Mouse (Mus musculus) spleen, postnatal 14 days (tissue): ENCODE data around the gene Ntm.

Experiments
- DNase-seq, 2 experiments: peaks; one replicate each; pipeline ENCODE4 v3.0.0; 2021 to 2022; ENCODE audit warnings: low spot score in 2 of 2

The Ntm gene

DNA sequence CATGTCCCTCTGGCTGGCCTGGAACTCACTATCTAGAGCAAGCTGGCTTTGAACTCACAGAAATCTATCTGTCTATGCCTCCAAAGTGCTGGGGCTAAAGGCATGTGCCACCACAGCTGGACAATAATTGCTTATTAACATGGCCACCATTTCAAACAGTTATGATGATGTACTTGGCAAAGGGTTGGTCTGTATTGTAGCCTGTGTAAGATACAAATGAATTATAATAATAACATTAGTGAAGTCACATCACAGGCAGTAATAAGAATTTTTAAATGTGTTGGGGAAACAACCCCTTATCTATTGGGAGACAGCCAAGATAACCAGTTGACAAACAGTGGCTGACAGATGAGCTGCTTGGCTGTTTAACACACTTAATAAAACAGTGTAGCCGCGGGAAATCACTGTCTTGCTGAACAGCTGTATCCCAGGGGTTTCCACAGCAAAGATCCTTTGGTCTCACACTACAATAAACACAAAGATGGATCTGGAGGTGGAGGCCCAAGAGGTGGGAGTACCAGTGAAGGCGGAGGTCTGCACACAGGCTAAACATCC lies 302.8 kb downstream of the Ntm start:
- no peak for DNase-seq

DNA sequence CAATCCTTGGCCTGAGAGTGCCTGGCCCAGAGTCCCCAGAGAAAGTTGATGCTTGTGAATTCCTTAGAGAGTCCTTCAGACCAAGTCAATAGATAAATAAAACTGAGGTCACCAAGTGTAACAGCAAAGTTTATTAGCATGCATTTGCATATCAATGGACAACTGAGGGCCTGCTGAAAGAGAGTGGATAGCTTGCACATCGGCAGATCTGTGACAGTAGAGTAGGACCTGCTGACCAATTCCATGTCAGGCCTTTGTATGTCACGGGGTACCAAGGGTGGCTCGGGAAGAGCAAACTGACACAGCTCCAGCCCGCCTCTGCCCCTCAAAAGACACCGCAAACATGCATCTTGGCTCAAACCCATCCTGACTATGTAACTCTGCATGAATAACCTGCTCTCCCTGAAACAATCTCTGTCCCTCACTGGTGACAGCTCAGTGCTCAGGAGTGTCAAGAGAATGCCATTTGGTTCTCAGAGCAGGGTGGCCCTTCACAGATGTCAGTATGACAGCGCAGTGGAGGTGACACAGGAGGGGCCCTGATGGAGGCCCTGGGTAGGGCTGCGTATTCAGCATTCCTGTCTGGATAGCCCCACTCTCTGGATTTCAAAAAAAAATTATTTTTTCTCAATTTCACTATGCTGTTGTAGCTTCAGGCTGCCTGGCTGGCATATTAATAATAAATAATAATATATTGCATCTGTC lies 305.0 kb downstream of the Ntm start:
- DNase-seq, result no peak

DNA sequence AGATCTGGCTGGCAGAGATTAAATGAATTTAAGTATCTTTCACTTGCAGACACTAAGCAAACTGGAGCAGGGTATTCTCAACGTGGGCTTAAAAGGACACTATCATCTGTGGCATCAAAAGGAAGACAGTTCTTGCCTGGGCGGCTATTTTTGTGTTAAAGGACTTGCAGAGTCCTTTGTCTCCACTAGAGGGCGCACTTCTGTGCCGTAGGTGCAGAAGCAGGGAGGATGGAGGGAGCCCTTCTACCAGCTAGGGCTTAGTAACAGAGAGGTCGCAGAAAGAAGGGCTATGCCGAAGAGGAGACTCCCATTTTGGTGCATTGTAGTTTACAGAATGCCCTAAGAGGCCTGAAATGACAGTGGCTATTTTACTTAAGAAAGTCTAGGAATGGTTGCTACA lies 308.1 kb downstream of the Ntm start:
- no peak for DNase-seq

DNA sequence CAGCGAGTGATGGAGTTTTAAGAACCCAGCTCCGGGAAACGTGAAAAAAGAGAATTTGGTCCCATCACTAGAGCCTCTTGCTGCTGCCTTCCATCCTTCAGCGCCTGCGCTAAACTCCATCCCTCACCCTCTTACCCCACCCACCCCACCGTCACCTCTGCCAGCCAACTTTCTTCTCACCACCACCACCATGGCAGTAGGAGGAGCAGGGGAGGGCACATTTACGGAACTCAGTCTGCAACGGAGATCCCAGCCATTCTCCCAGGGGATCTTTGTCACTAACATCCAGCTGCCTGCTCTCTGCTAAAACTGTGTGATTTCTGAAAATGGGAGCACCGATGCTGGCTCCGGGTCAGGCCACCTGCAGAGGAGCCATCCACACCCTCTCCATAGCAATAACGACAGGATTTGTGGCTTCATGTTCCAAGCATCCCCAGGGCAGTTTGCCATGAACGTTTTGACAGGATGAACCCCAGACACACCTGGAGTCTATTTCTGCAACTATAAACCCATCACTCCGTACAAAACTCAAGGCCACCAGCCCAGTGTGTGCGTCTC lies 309.2 kb downstream of the Ntm start:
- DNase-seq, result no peak

DNA sequence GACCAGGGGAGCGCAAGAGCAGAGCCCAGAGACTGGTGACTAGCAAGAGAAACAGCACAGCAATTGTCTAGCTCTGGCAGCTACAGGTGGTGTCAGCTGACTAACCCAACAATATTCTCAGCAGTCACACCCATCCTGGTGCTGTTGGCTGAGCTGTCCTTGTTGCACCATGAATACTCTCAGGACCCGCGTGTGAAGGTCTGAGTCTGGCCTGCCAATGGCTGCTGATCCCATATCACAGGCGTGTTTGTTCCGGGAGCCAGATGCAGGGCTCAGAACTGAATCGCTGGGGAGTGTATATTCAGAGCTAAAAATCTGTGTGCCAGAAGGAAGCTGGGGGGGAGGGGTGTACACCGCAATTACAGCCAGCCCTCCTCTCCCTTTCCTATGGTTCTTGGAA lies 310.1 kb downstream of the Ntm start:
- DNase-seq, result no peak

DNA sequence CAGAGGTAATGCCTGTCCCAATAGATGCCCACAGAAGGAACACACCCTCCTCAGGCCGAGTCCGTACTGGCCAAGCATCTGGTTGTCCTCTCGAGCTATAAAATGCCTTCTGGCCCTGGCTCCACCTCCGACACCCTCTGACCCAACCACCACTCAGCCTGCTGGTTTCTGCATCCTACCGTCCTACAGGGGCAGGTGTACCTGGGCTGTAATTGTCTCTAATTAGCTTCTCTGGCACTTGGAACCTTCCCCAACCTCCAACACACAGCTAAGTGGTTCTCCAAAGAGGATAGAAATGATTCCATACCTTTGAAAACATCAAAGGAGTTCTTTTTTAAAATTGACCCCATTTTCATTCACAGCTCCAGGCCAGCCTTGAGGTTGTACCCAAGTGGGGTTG lies 311.1 kb downstream of the Ntm start:
- no peak for DNase-seq

DNA sequence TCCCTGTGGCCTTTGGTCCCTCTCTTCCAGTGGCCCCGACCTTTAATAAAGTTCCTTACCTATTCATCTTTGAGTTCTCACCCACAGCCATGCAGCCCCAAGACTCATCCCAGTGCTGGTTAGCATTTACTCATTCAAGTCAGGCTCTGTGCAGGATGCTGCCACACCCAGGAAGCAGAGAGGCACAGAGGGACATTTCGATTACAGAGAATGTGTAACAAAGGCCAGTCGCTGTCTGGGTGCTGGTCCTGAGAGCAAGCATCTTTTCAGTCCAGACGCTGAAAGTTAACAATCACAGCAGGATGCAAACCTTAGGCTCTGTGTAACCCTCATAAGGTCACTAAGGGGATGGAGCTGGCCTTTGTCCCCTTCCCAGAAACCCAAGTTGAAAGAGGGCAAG lies 311.7 kb downstream of the Ntm start:
- DNase-seq, result no peak

DNA sequence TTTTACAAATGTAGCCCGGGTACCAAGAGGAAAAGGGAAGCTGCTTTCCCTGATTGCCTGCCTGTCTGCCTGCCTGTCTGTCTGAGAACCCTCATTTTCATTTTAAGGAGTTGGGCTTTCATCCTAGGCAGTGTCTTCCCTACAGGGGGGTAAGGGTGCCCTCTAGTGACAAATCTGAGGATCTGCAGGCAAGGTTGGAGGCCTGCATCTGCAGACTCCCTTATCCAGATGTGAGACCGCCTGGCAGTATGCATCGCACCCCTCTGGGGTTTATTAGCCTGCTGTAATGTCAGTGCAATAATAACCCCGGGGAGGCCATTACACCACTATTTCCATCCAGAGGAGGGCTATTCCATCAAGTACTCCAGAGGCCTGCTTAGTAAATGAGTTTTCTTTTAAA lies 312.3 kb downstream of the Ntm start:
- DNase-seq, result peak in 1 of 2 experiments; percentile 4

DNA sequence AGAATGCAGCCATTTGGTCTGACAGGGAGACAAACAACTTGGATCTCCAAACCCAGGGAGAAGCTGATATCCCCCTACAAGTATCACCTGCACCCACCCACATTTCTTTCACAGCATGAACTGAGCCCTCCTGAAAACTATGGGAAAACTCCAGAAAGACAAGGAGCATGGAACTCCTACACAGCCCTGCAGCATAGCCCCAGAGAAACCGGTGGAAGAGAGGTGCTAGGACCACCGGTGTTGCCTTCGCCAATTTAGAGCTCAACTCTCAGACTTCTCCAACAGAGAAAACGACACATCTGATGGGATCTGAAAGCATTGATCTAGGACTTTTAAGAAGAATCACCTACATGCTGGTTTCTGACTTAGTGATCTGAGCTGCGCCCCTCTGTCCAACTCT lies 312.7 kb downstream of the Ntm start:
- DNase-seq, result no peak

DNA sequence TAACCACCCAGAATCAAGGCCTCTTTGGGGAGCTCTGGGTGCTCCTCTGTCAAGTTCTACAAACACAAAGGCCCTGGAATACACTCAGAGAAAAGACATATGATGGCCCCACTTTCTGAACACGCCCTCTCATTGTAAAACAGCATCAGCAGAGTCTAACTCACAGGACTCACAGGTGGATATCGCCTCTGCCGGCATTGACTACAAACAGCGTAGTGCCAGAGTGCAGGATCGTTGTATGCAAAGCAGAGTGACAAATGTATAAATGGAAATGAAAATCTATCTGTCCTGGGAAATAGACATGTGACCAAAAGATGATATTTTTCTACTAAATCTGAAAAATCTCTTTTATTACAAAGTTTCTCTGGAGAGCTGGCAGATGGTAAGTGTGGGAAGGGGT lies 314.7 kb downstream of the Ntm start:
- no peak for DNase-seq

DNA sequence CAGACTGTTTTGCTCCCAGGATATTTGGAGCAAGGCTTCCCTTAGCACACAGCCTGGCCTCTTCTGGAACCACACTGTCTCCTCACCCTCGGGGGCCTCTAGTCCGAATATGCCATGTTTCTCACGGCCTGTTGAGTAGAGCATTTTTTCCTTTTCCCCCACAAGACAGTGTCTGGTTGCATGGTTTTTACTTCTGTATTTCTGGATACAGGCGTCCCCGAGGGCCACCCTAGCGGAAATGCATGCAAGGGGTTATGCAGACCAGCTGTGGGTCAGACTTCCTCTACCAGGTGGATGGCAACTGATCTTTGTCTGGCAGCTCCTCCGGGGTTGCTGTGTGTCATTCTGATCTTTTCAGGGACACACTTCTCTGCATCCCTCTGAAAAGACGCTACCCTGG lies 315.2 kb downstream of the Ntm start:
- no peak for DNase-seq

DNA sequence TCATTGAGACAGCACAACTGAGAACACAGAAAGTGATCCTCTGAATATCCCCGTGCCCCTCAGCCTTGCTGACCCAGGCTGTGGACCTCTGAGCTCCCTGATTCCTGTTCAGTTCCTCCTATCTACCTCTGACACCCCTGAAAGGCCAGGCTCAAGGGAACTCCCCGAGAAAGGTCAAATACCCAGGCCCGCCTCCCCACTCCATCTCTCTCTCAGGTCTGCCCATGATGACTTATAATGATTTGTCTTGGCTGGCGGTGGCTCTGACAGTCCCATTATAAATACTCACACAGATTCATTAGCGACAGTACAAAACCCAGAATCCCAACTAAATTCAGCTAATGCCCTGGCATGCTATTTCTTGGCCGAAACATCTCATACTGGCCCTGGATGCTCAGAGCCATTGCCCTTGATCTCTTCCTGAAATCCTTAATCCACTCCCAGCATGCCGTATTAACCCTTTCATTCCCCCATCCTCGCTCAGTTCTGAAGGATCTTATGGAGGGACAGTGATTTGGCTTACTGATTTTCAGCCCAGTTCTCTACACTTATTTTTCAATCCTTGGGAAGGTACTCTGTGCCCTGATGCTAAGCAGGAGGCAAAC lies 317.0 kb downstream of the Ntm start:
- no peak for DNase-seq

DNA sequence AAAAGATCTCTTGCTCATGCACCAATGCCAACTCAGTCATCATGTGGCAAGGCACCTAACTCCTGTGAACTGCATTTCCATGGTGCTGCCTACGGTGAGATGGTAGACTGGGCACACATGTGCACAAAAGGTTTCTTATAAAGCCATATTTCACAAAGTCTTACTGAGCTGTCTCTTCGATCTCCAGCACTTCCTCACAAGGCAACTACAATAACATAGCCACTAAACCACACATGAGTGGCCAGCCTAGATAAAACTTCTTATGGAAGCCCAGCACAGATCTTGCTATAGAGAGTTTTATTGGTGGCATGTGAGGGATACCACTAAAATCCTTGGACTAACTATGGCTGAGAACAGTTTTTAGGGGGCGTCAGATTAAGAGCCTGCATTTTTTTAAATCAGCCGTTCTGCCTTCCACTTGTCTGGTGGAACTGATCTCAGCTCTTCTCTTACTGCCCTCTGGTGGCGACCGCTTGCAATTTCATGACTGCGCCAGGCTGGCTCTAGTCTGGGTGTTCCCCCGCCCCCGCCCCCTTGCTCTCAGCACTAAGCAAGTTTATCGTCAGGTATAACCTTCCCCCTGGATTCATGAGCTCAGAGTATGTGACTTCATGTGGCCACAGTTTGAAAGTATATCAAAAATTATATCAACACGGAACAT lies 319.8 kb downstream of the Ntm start:
- peak in 1 of 2 experiments; percentile 30 for DNase-seq

DNA sequence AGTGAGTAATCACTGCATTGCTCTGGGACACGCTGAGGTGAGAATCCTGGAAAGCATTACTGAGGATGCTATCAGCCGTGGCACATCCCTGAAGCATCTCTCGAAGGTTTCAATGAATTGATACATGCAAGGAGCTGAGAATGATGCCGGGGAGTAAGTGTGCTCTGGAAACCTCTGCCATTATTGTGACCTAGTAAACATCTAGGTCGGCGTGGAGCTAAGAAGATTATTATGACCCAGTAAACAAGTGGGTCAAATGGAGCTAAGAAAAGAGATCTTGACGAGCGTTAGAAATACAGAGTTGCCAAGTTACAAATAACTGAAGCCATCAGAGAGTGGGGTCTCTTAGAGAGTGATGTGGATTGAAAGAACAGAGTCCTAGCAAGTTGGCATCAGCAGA lies 325.6 kb downstream of the Ntm start:
- DNase-seq, result no peak

DNA sequence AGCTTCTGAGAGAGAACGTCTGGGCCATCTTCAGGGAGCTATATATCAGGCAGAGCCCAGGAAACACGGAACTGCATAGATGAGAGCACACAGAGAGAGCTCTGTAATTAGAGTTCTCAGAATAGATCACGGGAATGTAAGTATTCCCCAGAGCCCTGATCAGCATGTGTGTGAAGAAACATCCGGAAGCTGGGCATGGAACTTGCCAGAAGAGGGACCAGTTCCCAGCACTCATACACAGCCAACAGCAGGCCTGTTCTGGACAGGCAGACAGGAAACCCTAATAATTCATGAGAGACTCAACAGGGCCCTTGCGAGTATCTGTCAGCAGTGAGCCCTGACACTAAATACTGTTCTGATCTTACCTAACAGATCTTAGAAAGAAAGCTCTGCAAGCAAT lies 345.8 kb downstream of the Ntm start:
- DNase-seq, result no peak

DNA sequence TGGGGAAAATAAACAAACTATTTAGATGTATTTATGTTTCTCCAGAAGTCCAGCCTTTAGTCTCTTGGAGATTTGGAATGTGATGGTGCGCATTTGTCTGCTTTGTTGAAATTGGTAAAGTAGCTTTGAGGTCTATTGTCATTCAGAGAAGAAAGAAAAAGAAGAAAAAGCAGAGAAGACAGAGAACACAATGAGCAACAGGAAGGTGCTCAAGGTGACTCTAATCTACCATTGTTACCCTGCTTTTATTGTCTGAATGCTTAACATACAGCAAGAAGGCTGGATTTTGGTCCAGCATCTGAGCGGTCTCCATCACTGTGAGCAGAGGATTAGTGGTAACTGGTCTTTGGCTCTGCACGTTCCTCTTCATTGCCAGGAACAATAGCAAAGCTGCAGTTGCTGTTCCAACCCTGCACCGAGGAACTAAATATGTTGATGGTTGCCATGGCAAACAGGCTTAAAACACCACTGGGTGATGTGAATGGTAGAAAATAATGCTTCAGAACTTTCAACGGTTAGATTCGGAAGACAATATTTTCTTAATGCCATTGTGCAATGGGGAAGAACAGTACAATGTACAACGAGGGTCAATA lies 350.8 kb downstream of the Ntm start:
- DNase-seq, result no peak

DNA sequence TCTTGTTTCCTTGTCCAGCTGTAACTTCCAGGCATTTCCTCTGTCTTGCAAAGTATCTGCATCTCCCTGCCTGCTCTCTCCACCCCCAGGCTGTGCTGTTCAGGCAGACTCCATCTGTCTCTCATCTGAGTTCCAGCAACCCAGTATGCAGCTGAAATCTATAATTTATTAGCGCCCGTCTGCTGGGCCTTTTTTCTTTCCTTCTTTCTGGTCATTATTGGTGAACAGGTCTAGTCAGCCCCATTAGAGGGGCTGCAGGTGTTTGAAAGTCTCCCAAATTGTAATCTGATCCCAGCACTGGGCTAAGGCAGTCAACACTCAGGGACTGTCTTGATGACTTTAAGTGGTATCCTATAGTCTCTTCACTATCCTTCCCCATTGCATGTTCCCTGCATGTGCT lies 352.1 kb downstream of the Ntm start:
- no peak for DNase-seq

DNA sequence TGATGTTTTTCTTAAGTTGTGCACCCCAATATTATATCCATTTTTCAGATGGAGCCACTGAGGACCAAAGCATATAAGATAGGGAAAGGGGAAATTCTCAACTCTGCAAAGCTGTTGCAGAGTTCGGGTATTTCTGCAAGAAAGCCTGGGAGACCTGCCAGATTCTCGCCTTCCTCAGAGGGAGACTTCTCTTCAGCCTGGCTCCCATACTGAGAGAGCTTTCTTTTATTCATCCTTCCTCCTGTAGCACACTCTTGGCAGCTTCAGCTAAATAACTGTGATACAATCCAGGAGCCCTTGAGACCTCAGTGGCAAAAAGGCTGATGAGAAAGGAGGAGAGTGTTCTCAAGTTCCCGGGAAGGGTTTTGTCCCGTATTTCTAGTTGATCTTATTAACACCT lies 365.3 kb downstream of the Ntm start:
- no peak for DNase-seq

DNA sequence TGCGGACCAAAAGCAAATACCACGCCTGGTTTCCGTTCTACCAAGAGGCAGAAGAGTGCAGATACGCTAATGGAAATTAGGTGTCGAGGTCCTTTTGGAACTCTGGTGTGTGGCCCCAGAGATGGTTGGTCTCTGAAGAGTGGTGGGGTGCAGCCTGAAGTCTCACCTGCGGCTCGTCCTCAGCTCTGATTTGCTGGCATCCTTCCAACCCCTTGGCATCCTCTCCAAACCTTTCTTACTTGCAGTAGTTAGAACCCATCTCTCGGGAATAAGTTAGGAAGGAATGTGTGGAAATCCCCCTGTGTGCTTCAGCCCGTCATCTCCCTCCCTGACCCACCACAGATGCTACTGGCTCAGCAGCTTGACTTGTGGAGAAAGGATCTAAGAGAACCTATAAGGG lies 367.6 kb downstream of the Ntm start:
- DNase-seq, result no peak

DNA sequence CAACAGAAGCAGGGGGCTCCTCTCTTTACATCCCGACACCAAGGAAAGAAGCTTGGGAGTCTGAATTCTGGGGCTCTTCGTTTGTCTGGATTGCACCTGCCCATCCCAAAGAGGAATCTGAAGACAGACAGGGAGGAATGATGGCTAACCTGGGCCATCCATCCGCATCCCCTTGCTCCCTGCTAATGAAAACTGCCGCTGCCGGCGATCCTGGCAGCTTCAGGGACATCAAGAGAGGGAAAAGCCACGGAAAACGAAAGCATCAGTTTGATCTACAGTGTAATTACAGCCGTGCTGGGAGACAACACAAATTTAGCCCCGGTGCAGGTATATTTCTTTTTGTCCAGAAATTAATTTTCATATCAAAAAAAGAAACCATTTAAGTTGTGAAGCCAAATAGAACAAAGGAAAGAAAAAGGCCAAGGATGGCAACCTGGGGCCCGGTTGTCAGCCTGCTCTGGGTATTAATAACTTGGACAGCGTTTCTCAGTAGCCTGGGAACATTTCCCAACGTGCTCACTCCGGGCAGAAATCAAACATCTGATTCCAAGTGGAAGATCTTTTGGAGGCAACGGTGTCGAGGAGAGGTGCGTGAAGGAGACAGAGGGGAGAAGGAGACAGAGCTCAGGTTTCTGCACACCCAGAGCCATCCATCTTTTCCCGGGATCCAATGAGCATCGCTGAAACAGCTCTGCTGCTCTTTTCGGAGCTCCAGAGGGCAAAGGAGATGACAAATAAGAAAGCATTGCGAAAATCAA lies 368.2 kb downstream of the Ntm start:
- no peak for DNase-seq

DNA sequence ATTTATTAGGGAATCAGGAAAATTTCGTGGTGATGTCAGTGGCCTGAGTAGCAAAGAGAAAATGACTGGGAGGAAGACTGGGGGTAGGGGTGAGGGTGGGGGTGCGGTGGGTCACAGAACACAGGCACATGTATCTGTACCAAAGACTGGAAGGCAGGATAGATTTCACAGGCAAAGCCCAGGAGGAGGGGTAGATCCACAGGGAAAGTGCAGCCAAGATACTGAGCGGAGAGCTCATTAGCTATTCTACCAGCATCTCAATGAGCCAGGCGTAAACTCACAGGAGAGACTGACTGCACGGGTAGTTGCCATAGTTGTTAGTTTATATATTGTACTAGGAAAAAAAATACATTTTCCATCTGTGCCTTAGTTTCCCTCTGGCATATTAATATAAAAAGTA lies 375.6 kb downstream of the Ntm start:
- DNase-seq, result no peak

DNA sequence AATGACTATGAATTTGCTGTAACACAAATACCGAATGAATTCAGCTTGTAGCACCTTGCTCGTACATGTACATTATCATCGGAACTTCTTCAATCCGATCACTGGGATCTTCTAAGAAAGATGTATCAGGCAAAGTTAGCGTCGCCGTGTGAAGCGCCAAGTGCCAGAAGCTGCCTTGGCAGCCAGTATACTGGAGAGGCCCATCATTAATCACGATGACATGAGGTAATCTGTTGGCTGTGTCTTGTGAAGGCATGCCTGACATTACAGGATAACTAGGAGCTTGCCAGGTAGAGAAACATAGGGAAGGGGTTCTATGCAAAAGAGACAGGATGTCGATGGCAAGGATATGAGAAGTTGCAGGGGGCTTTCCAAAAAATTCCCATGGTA lies 376.6 kb downstream of the Ntm start:
- DNase-seq, result no peak
